Mouse (Mus musculus) MEL-GATA-1-ER (cell line): ENCODE data around the gene Lix1.

ENCODE experiments used
- DNase-seq: peaks from one replicate; pipeline ENCODE4 v3.0.0-alpha.2; 2012; ENCODE audit warnings: low read depth; ENCODE audit errors: extremely low read depth

The Lix1 gene

DNA sequence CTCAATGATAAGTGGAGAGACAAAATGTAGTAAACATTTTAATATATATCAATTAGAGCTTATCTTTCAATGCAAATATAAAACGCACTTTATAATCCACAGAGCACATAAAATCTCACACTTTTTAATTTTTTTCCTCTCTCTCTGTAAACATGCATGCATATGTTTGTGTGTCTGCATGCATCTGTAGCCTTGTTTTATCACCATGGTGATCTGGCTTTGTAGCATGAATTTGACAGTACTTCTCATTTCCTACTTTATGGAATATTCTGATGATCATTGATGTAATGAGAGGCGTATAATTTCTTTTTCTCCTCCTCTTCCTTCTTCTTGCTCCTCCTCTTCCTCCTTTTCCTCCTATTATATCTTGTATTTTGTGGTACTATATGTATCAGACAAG, 9.7 kb downstream of the Lix1 start:
- no peak for DNase-seq

DNA sequence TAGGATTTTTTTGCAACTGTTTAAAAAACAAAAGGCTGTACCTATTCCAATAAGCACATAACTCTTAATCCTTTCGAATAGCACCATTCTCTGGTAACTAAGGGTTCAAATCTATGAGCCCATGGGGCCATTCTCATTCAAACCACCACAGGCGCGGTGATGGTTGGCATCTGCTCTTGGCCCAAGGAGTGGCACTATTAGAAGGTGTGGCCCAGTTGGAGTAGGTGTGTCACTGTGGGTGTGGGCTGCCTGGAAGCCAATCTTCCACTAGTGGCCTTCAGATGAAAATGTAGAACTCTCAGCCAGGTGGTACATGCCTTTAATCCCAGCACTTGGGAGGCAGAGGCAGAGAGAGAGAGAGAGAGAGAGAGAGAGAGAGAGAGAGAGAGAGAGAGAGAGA, 11.7 kb downstream of the Lix1 start:
- DNase-seq: no peak

DNA sequence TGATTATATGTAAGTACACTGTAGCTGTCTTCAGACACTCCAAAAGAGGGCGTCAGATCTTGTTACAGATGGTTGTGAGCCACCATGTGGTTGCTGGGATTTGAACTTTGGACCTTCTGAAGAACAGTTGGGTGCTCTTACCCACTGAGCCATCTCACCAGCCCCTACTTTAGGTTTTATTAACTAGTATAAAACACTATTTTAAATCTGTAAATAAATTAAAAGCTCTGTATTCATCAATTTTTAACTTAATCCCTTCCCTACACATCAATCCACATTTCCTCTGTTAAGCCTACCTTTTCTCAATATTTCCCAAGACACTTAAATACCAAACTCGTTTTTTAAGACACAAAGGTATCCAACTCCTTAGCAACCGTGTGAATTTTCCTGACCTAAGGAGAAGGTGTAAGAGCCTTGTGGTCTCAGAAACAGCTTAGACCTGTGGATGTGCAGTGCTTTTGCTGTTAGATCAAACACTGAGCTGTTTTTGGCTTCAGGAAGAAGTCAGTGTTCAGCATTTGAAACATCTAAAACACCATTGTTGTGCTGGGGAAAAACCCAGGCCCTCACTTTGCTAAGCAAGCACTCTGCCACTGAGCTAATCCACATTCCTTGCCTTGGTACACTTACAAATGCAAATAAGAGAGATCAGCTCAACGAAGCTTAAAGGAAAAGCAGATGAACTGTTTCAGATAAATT, 22.3 kb downstream of the Lix1 start:
- no peak for DNase-seq

DNA sequence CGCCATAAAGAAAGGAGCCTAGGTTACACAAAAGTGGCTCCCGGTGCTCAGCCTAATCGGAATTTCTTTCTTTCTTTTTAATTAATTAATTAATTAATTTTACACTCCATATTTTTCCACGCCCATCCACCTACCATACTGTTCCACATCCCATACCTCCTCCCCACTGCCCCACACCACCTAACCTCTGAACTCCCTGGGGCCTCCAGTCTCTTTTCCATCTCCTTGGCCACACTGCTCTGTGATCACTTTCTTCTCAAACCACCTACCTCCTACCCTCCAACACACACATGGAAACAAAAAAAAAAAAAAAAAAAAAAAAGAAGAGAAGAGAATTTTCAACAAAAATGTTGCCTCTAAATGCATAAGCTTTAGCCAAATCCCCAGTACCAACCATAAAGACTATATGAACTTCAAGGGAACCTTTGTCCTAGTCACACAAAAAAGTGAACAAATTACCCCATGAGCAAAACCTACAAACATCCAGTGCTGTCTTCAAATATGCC, 22.9 kb downstream of the Lix1 start:
- DNase-seq: no peak

DNA sequence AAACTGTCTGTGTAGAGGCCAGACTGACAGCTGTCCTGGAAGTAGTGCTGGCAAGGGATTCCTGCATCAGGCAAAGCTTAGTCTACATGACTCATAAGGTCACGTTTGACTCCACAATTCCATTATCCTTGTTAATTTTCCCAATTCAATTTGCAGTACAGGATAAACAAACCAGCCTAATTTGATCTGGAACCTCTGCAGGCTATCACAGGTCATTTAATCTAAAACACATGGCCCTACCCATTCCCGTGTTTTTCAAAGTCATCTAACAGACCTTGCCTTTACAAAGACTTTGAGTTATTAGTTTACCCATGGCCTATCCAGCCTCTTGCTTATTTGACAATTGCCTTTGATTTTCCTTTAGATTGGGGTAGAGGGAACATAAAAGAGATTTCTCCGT, 23.4 kb downstream of the Lix1 start:
- DNase-seq: no peak

DNA sequence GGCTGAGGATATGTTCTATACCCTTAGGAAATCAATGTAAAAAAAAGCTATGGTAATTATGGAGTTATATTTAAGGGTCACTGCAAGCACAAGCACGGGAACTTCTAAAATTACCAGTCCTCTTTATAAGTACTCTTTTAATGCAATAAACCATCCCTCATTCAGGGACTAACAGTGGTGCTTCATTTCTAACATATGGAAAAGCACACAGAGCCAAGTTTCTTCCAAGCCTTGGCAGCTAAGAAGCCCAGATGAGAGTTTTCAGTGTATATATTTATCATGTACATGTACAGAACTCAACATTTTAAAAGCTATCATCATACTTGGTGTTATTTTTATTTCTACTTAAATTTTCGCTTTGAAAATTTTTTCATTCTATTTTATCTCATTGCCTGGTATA, 26.4 kb downstream of the Lix1 start:
- DNase-seq: no peak

DNA sequence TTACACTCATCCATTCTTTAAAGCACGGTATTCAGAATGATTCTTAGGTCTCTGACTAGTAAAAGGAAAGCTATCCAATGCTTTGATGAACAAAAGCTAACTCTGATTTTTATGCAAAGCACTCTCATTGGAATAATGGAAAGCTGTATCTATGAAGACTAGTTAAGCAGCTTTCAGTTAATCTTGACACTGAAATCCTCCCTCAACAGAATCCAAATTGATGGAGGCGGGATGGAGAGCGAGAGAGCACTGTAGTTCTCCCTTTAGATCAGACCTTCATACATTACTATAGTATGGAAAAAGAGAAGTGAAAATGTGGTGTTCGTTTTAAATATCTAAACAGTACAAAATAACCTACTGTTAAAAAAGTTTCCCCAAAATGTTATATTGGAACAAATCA, 31.2 kb downstream of the Lix1 start:
- DNase-seq: no peak

DNA sequence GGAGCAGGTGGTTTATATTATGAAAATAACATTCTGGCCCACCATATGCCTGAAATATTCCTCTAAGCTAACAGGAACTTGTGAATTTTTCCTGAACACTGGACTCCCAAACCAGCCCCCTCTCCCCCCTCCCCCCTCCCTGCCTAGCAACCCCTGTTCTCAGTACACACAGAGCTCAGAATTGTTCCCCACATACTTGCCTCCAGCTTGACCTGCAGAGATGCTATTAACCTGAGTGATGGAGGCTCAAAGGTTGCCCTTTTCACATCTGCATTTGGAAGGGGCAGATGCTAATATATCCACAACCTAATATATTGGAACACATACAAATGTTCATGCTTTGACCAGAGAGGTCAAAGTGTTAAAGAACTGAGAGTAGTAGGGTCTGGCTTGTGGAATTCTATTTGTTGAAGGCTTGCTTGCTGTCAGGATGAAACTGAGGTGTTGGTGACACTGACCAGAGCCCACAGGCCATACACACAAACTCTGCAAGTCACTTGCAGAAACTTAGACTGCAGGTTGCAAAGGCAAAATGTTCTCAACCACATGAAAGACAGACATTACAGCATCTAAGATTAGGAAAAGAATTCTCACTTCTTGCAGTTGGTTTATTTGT, 36.2 kb downstream of the Lix1 start:
- no peak for DNase-seq

DNA sequence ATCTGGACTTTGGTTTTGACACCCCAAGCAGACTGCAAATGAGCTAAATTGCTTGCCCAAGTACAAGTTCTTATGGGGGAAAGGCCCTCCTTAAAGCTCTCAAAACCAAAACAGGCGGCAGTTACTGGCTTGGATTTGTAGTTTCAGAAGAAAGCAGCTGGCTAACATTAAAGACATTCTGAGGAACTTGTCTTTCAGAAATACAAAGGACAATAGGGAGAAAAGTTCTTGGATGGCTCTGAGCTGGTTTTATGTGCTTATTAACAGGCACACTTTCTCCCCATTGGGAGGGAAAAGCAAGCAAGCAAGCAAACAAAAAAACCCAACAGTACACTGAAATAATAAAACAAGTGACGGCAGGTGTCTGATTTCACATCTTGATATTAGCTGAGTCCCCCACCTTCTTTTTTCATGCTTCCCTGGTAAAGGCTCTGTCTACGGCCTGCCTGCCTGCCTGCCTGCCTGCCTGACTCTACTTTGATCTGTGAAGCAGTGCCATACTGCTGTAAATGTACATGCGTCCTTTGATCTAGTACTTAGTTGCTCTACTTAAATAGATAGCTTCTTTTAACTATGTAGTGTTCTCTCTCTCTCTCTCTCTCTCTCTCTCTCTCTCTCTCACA, 39.5 kb downstream of the Lix1 start:
- DNase-seq: no peak

DNA sequence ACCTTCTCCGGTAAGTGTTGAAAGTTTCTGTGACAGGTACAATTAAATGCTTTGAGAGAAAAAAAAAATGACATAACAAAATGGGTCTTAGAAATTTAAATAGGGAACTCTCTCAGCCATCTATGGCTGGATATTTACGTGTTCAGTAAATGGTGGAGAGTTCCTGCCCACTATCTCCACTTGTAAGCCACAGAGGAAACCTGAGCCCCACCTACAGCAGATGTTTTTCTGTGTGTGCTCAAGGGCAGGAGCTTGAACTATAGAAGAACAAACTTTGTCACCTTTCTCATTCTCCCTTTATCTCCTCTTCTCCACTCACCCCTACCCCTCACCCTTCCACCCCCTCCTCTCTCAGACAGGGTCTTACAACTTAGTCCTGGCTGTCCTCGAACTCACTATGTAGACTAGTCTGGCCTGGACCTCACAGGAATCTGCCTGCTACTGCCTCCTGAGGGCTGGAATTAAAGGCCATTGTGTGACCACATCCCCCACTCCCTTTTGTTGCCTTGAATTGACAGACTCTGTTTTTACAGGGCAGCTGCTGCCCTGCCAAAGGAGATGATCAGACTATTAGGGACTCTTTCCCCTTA, 41.9 kb downstream of the Lix1 start:
- no peak for DNase-seq

DNA sequence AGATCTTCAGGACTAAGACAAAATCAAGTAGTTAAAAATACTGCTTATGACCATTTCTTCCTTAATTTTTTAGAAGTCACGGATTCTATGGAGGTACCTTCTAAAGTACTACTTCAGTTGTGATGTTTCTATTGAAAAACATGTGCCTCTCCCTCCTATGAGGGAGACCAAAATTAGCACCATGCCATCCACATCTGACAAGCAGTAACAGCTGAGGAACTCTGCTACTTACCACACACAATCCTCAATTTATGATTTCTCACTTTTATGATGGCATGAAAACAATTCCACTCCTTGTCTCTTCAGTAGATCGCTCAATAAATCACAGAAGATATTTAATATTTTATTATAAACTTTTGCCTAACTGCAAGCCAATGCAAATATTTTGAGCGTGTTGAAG, 44.2 kb downstream of the Lix1 start:
- no peak for DNase-seq

DNA sequence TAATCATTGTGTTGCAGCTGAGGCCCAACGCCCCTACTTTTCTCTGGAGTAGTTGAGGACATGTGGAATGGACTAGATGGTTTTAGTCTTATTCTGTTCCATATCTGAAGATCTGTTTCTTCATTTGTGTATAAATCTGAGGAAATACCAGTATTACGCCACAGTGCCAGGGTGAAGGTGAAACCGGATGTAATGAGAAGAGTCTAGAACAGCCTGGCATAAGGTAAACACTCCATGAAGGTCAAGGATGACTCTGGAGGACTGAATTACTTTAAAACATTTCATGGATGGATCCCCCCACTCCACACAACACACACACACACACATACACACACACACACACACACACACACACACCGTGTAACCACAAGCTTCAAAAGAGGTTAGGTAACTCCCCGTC, 45.3 kb downstream of the Lix1 start:
- no peak for DNase-seq

DNA sequence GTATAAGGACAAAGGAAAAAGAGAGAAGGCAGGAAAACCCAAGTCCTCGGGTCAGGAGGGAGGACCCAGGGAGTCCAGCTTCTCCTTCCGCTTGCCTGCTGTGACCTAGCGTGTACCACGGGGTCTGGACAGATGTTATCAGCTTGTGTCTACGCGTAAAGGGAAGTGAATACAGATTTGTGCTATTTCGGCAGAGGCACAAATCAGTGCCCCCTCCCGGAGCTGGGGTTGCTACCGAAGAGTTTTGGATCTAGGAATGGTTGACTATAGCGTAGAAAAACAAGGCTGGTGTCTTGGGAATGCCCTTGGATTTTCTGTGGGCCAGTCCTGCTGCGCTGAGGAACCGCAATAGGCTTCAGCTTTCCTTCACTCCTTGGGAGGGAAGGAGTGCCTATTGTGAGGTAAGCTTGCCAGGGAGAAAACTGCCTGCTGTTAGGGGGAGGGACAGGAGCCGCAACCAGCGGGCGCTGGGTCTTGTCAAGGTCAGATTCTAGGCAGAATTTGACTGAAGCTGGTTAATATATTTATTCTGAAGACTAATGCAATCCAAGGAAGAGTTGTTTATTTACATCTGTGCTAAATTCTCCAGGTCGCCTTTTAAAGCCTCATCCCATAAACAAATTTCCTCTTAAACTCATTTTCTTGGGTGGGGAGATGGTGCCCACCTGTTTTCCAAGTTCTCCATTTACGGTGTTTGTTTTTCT, 46.4 kb downstream of the Lix1 start:
- no peak for DNase-seq

DNA sequence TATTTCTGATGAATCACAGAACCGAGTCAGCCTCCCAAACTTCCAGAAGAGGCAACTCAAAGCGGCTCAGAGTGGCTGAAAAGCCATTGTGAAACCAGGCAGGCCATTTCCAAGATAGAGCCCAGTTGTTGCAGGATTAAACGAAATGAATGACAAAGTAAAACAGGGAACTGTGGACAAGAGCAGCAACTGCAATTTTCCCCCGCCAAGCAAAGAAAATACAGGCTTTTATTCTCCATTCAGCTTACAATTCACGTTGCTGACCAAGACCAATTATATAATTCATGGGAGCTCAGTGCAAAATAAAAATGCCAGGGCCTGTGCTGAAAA, 46.9 kb downstream of the Lix1 start:
- DNase-seq: no peak

DNA sequence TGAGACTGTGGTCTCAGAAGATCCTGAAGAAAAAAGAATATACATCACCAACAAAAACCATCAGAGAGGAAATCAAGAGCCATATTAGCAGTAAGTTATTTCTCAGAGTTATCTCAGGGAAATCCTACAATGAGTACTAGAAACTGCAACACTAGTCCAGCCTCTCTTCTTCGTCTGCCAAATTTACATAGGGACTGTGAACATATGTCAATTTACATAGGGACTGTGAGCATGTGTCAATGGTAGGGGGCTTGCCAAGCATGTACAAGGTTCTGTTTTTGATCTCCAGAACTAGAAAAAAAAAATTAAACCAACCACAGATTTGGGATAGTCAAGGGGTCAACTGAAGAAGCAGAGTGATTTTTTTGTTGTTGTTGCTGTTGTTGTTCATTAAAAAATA, 48.6 kb downstream of the Lix1 start:
- no peak for DNase-seq

DNA sequence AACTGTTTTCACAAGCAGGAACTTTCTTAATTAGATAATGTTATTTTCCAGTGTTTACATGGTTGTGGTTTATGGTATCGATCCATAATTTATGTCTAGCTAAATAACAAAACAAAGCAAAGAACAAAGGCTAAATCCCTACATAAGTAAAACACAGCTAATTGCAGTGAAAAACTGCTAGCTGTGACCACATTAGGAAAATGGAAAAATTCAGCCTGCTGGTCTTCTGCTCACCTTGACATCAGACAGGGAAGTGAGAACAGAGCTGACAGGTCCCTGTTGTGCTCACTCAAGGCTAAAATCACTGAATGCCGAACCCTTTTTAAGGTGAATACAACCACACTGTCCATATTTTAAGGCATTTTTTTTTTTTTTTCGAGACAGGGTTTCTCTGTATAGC, 50.1 kb downstream of the Lix1 start:
- DNase-seq: no peak

DNA sequence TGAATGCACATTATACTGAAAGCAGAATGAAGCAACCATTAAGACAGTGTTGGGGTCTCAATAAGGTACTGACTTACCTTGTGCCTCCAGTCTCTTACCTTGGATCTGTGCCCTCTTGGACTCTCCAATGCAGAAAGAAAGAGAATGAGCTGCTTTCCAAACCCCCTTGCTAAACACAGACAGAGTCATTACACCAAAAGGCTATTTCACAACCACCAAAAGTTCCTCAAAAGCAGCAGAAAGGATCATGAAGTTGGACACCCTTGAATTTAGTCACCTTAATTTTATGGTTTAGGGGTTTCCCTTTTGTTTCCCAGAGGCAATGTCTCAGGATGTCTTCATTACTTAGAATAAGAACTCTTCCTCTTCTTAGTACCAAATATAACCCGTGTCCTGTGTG, 52.1 kb downstream of the Lix1 start:
- DNase-seq: no peak

DNA sequence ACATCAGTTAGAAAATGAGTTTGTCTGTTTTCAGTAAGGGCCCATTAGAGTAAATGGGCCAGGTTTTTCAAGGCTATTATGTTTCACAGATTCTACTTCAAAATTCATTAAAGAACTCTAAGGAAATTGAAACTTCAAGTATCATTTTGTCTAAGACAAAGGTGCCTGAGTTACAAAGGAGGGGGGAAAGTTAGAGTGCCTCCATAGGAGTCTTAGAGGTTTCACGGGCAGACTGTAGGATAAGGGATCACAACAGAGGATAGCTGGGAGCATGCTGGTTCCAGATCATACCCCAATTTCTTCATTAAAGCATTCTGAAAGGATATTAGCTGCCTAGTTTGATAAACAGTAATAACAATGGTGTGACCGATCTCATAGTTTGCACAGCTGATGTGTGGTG, 83.3 kb downstream of the Lix1 start:
- no peak for DNase-seq

DNA sequence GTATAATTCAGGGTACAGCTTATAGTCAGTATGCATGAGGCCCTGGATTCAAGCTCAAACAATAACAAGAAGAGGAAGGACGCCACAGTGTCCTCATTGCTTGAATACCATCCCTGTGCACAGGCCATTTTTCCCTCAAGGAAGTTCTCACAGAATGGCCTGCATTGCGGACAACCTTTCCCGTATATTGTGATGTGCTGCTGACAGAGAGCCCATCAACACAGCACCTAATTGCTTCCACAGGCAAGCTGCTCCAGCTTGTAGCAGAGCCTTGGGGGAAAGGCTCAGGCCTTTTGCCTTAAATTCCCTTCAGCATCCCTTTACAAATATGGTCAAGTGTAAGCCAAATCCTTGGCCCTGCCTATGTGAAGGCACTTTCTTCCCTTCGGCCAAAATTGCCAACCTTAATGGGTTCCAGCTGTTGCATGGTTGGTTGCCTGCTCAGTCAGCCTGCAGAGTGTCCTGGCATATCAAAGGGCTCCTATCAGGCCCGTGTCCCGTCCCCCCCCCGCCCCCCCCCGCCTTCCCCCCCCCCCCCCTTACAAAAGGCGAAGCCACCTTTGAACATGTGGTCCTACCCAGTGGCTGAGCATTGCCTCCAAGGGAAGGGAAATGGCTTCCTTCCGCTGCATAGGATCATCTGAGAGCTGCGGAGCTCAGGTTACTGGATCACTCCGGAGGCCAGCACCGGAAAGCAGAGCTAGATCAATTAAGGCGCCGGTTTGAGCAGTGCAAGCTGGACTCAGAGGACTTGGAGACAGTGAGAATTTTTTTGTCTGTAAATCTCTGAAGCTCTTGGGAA, 88.5 kb downstream of the Lix1 start:
- DNase-seq: no peak

DNA sequence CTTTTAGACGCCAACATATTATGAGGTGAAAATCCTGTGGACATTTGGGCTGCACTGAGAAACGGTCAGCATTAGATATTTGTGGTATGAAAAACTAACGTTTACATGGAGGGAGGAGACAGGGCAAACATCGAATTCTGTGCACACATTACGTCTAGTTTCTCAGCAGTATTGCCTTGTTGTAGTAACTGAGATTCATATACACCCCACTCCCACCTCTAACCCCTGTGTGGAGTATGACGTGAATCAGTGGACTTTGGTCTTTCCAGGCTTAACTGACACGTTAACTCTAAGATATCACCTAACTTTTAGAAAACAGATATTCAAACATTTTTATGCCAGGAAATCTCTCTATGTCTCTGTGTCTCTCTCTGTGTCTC, 89.1 kb downstream of the Lix1 start:
- no peak for DNase-seq

DNA sequence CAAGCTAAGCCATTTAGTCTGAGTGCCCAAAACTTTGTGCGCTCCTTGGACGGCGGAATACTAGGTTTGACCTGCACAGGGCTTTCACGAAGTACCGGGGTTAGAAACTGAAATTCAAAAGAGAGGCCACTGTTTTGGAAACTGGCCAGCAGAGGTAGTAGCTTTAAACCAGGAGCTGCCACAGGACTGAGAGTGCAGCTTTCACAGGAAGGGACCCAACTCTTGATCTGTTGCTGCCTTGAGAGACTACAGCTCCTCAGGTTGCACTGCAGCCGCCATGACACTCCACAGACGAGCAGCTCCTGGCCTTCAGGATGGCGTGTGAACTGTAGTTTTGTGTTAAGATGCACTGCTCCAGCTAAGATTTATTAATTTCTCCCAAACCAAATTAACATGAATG, 89.6 kb downstream of the Lix1 start:
- DNase-seq: no peak
